ENCODE assay signal across 10 mouse cellular contexts in genomic region chr9:123931761-123932700, GRCm38 (mm10). TPM values are rescaled to one million over a fixed set of nuclear protein-coding genes. Genes with fewer than 3 reads are reported as not detected.
DNase-seq lines count a peak whose midpoint lies in the region; ATAC-seq and TF ChIP-seq lines count a peak whose summit lies in the region.
"Had no signal": no experiment of that assay in that cellular context is flagged by ENCODE, and none has a peak within 500 bp of the region (broad histone marks: within the 10 kb centered on the region; RNA-seq: fewer than 3 reads in every experiment).

No protein-coding gene starts in this region.

- no peaks in the 10 kb centered on the region for H3K4me1 ChIP-seq in stomach, embryonic 15.5 days
- H3K4me1 ChIP-seq in stomach, postnatal 0 days (replicated peaks; ENCODE audit: control insufficient read depth, insufficient read depth) = no peaks in the 10 kb centered on the region
- H3K4me1 ChIP-seq in liver, postnatal 0 days (ENCODE audit: insufficient read depth) = peaks cover 29% of the 10 kb centered on the region
- H3K4me1 ChIP-seq in forebrain, embryonic 16.5 days (replicated peaks; ENCODE audit: control insufficient read depth, insufficient read depth, low read length) = no peaks in the 10 kb centered on the region

- no peaks in the 10 kb centered on the region for H3K36me3 ChIP-seq in stomach, embryonic 15.5 days
- H3K36me3 ChIP-seq in stomach, postnatal 0 days (ENCODE audit: control insufficient read depth, insufficient read depth, low read length) = no peaks in the 10 kb centered on the region
- no peaks in the 10 kb centered on the region for H3K36me3 ChIP-seq in liver, postnatal 0 days (replicated peaks; ENCODE audit: insufficient read depth, low read length)
- H3K36me3 ChIP-seq in forebrain, embryonic 16.5 days (ENCODE audit: control insufficient read depth, insufficient read depth) = no peaks in the 10 kb centered on the region
- H3K36me3 ChIP-seq: limb, embryonic 15.5 days had no signal

- DNase-seq in stomach, postnatal 0 days (ENCODE audit: low spot score) = no peak
- no peak for DNase-seq in liver, postnatal 0 days
- DNase-seq in yolk sac, embryonic 10.5 days (ENCODE audit: low spot score) = peak; percentile 13
- no peak for DNase-seq in ovary, postnatal 14 days (ENCODE audit: low spot score)
- DNase-seq: right cerebral cortex, postnatal 25 days had no signal

- no peak overlapping the region for H3K9ac ChIP-seq in stomach, embryonic 15.5 days
- no peak overlapping the region for H3K9ac ChIP-seq in stomach, postnatal 0 days (ENCODE audit: low read length)
- no peak overlapping the region for H3K9ac ChIP-seq in liver, postnatal 0 days (replicated peaks)
- H3K9ac ChIP-seq in forebrain, embryonic 16.5 days (replicated peaks; ENCODE audit: low read depth, low read length) = no peak overlapping the region
- H3K9ac ChIP-seq: limb, embryonic 15.5 days had no signal

- H3K27ac ChIP-seq in stomach, embryonic 15.5 days = peak overlapping the region; percentile 26; the same call in 1 of the 2 replicates
- H3K27ac ChIP-seq in stomach, postnatal 0 days (replicated peaks) = no peak overlapping the region
- H3K27ac ChIP-seq in liver, postnatal 0 days (ENCODE audit: low read depth) = peak overlapping the region; percentile 73
- no peak overlapping the region for H3K27ac ChIP-seq in forebrain, embryonic 16.5 days (ENCODE audit: low read length)
- H3K27ac ChIP-seq: limb, embryonic 15.5 days had no signal

- TF ChIP-seq EP300 in stomach, postnatal 0 days (optimal IDR thresholded peaks at IDR 0.05) = no peak
- peak; percentile 76 for TF ChIP-seq EP300 in liver, postnatal 0 days (IDR thresholded peaks at IDR 0.05; ENCODE audit: low read depth)

- H3K27me3 ChIP-seq in stomach, embryonic 15.5 days (replicated peaks) = no peaks in the 10 kb centered on the region
- H3K27me3 ChIP-seq in stomach, postnatal 0 days (ENCODE audit: control insufficient read depth, insufficient read depth, low read length) = no peaks in the 10 kb centered on the region
- no peaks in the 10 kb centered on the region for H3K27me3 ChIP-seq in liver, postnatal 0 days (ENCODE audit: insufficient read depth, low read length)
- H3K27me3 ChIP-seq in forebrain, embryonic 16.5 days (replicated peaks; ENCODE audit: control insufficient read depth, insufficient read depth, low read length) = no peaks in the 10 kb centered on the region
- H3K27me3 ChIP-seq: limb, embryonic 15.5 days had no signal

- ATAC-seq in stomach, embryonic 15.5 days (ENCODE audit: insufficient read depth, low FRiP score, low read depth) = peak; percentile 20; the same call in 1 of the 2 replicates
- no peak for ATAC-seq in stomach, postnatal 0 days (ENCODE audit: low FRiP score, low TSS enrichment)
- ATAC-seq in common myeloid progenitor, adult 5-6 weeks (replicated peaks; ENCODE audit: low read depth, poor library complexity, severe bottlenecking) = peak; percentile 60
- peak; percentile 49 for ATAC-seq in liver, postnatal 0 days
- no peak for ATAC-seq in forebrain, embryonic 16.5 days

- H3K4me2 ChIP-seq in stomach, embryonic 15.5 days = no peak overlapping the region
- no peak overlapping the region for H3K4me2 ChIP-seq in stomach, postnatal 0 days (replicated peaks; ENCODE audit: low read depth)
- no peak overlapping the region for H3K4me2 ChIP-seq in liver, postnatal 0 days (ENCODE audit: low read depth, low read length)
- no peak overlapping the region for H3K4me2 ChIP-seq in forebrain, embryonic 16.5 days (ENCODE audit: low read length)
- H3K4me2 ChIP-seq: limb, embryonic 15.5 days had no signal

- no peak overlapping the region for H3K4me3 ChIP-seq in stomach, embryonic 15.5 days (replicated peaks)
- no peak overlapping the region for H3K4me3 ChIP-seq in stomach, postnatal 0 days (ENCODE audit: low read depth, low read length)
- no peak overlapping the region for H3K4me3 ChIP-seq in liver, postnatal 0 days (ENCODE audit: low read depth, low read length)
- H3K4me3 ChIP-seq in forebrain, embryonic 16.5 days (replicated peaks; ENCODE audit: low read length) = no peak overlapping the region
- H3K4me3 ChIP-seq: limb, embryonic 15.5 days had no signal

- WGBS in stomach, embryonic 15.5 days = 51% methylated on average over 6 of the region's 6 CpGs
- 46% methylated on average over 6 of the region's 6 CpGs for WGBS in stomach, postnatal 0 days
- 28% methylated on average over 6 of the region's 6 CpGs for WGBS in liver, postnatal 0 days (ENCODE audit: insufficient replicate concordance)
- WGBS in forebrain, embryonic 16.5 days = 87% methylated on average over 5 of the region's 6 CpGs

- no peak for TF ChIP-seq CTCF in stomach, postnatal 0 days (IDR thresholded peaks at IDR 0.05; ENCODE audit: low read depth)
- no peak for TF ChIP-seq CTCF in liver, postnatal 0 days (IDR thresholded peaks at IDR 0.05; ENCODE audit: low read depth)

- H3K9me3 ChIP-seq in stomach, embryonic 15.5 days = no peaks in the 10 kb centered on the region
- no peaks in the 10 kb centered on the region for H3K9me3 ChIP-seq in stomach, postnatal 0 days (ENCODE audit: control insufficient read depth, low read length)
- no peaks in the 10 kb centered on the region for H3K9me3 ChIP-seq in liver, postnatal 0 days (ENCODE audit: low read length)
- H3K9me3 ChIP-seq in forebrain, embryonic 16.5 days (ENCODE audit: control insufficient read depth, low read length) = no peaks in the 10 kb centered on the region
- H3K9me3 ChIP-seq: limb, embryonic 15.5 days had no signal

RNA-seq across cellular contexts. Expression of gene Ccr1, which starts 36.5 kb away (rescaled TPM):
- 4.1 and 4.8 TPM in 2 replicates for polyA plus RNA-seq in stomach, embryonic 15.5 days (2015; fragmentation: Nextera tagmentation; extraction: Ambion mirVana)
- polyA plus RNA-seq in stomach, postnatal 0 days (2015; fragmentation: Nextera tagmentation; extraction: Ambion mirVana) = 3.9 TPM in 2 replicates
- 0.59 and 0.87 TPM in 2 replicates for total RNA-seq in common myeloid progenitor, adult 5-6 weeks (2017)
- 2.9 and 3.0 TPM in 2 replicates for polyA plus RNA-seq in liver, postnatal 0 days (2015; fragmentation: Nextera tagmentation; extraction: Ambion mirVana)
- 0.39 and 0.70 TPM in 2 replicates for polyA plus RNA-seq in forebrain, embryonic 16.5 days (2015; fragmentation: Nextera tagmentation; extraction: Ambion mirVana)

RNA-seq across cellular contexts. Expression of gene Ccr1l1, which starts 46.2 kb away (rescaled TPM):
- polyA plus RNA-seq in stomach, embryonic 15.5 days (2015; fragmentation: Nextera tagmentation; extraction: Ambion mirVana) = not detected in 2 replicates
- not detected in 2 replicates for polyA plus RNA-seq in stomach, postnatal 0 days (2015; fragmentation: Nextera tagmentation; extraction: Ambion mirVana)
- not detected in 2 replicates for total RNA-seq in common myeloid progenitor, adult 5-6 weeks (2017)
- polyA plus RNA-seq in liver, postnatal 0 days (2015; fragmentation: Nextera tagmentation; extraction: Ambion mirVana) = 0.09 TPM in 1 of 2 replicates, not detected in the other
- polyA plus RNA-seq in forebrain, embryonic 16.5 days (2015; fragmentation: Nextera tagmentation; extraction: Ambion mirVana) = not detected in 2 replicates
- polyA plus RNA-seq: heart, postnatal 0 days; limb, embryonic 15.5 days had no signal

Comparison
In these comparisons a context has a peak if more than half of its experiments do, and no peak if none do; other contexts are left out.
1. ATAC-seq: peak in stomach, embryonic 15.5 days (single experiment), common myeloid progenitor, adult 5-6 weeks (single experiment) and liver, postnatal 0 days (single experiment); none in stomach, postnatal 0 days (single experiment) and forebrain, embryonic 16.5 days (single experiment).
2. H3K27ac ChIP-seq: peak in stomach, embryonic 15.5 days (single experiment) and liver, postnatal 0 days (single experiment); none in stomach, postnatal 0 days (single experiment) and forebrain, embryonic 16.5 days (single experiment).